Comparison of ENCODE assay signal across 8 mouse cellular contexts in genomic region chr11:100528375-100529165, GRCm38 (mm10). TPM values are rescaled to one million over a fixed set of nuclear protein-coding genes. Genes with fewer than 3 reads are reported as not detected.
DNase-seq lines count a peak whose midpoint lies in the region; ATAC-seq and TF ChIP-seq lines count a peak whose summit lies in the region.

No protein-coding gene starts in this region.

- H3K27ac ChIP-seq in lung, postnatal 0 days (ENCODE audit: low read length), result peak overlapping the region; percentile 71
- H3K27ac ChIP-seq in limb, embryonic 10.5 days, result peak overlapping the region; percentile 97
- peak overlapping the region; percentile 48 for H3K27ac ChIP-seq in small intestine, adult 2 months (ENCODE audit: insufficient read depth, low read depth, low read length)

- no peaks in the 10 kb centered on the region for H3K9me3 ChIP-seq in lung, postnatal 0 days (ENCODE audit: low read length)
- no peaks in the 10 kb centered on the region for H3K9me3 ChIP-seq in limb, embryonic 10.5 days (replicated peaks)

- no peaks in the 10 kb centered on the region; the same call in 1 of the 2 replicates for H3K4me1 ChIP-seq in lung, postnatal 0 days (ENCODE audit: insufficient read depth, low read depth, low read length)
- peaks cover 38% of the 10 kb centered on the region for H3K4me1 ChIP-seq in limb, embryonic 10.5 days
- H3K4me1 ChIP-seq in small intestine, adult 2 months (ENCODE audit: control insufficient read depth, insufficient read depth, insufficient read length, low read length), result peaks cover 12% of the 10 kb centered on the region

- TF ChIP-seq CTCF in lung, postnatal 0 days (IDR thresholded peaks at IDR 0.05), result no peak
- no peak for TF ChIP-seq CTCF in small intestine, adult 2 months (IDR thresholded peaks at IDR 0.05; ENCODE audit: extremely low read depth, insufficient read length, insufficient replicate concordance, low read depth, low read length)

- H3K9ac ChIP-seq in lung, postnatal 0 days (replicated peaks; ENCODE audit: low read depth), result no peak overlapping the region

- H3K4me3 ChIP-seq in lung, postnatal 0 days (ENCODE audit: low read depth, low read length), result peak overlapping the region; percentile 89
- peak overlapping the region; percentile 82 for H3K4me3 ChIP-seq in limb, embryonic 10.5 days
- peak overlapping the region; percentile 70 for H3K4me3 ChIP-seq in small intestine, adult 2 months (ENCODE audit: low read depth, low read length)

- no peaks in the 10 kb centered on the region for H3K27me3 ChIP-seq in lung, postnatal 0 days (replicated peaks; ENCODE audit: insufficient read depth, low read length)
- H3K27me3 ChIP-seq in limb, embryonic 10.5 days (ENCODE audit: low read depth, poor library complexity, severe bottlenecking), result no peaks in the 10 kb centered on the region
- no peaks in the 10 kb centered on the region for H3K27me3 ChIP-seq in small intestine, adult 2 months (ENCODE audit: control insufficient read depth, insufficient read depth, low read length)

- WGBS in lung, postnatal 0 days, result 24% methylated on average over 19 of the region's 19 CpGs
- 21% methylated on average over 19 of the region's 19 CpGs for WGBS in limb, embryonic 10.5 days
- WGBS in small intestine, adult 2 months, result 23% methylated on average over 19 of the region's 19 CpGs

- no peak for TF ChIP-seq POLR2A in small intestine, adult 2 months (IDR thresholded peaks at IDR 0.05; ENCODE audit: low read depth, low read length)

- intact Hi-C loops in gastrocnemius, postnatal 14 days (cut with DNase I; ENCODE audit: low total_unique reads), result no loop called here

- TF ChIP-seq EP300 in lung, postnatal 0 days (IDR thresholded peaks at IDR 0.05), result no peak

- H3K4me2 ChIP-seq in lung, postnatal 0 days (replicated peaks; ENCODE audit: low read depth, low read length), result peak overlapping the region; percentile 71

- peak; percentile 53 to 66 for DNase-seq in adrenal gland, adult (ENCODE audit: inconsistent age in 2 of 2, low spot score in 1 of 2)
- DNase-seq in adrenal gland, adult 18-20 months (ENCODE audit: low spot score in 2 of 2), result no peak
- DNase-seq in lung, postnatal 0 days (ENCODE audit: low spot score), result no peak
- no peak for DNase-seq in lung, postnatal 14 days
- DNase-seq in limb, embryonic 10.5 days (ENCODE audit: low spot score), result no peak
- no peak for DNase-seq in gastrocnemius, postnatal 14 days
- no peak for DNase-seq in kidney, adult 11 months

- no peak for ATAC-seq in lung, postnatal 0 days

- 0 out of 2 replicates have a peak, but pooled peaks cover 1% of the 10 kb centered on the region for H3K36me3 ChIP-seq in lung, postnatal 0 days (ENCODE audit: insufficient read depth, low read length)
- H3K36me3 ChIP-seq in limb, embryonic 10.5 days, result peaks cover 20% of the 10 kb centered on the region
- peaks cover 2% of the 10 kb centered on the region for H3K36me3 ChIP-seq in small intestine, adult 2 months (ENCODE audit: control insufficient read depth, insufficient read depth, low read length)

RNA-seq across cellular contexts. Expression of gene Acly, which starts 0.8 kb away (rescaled TPM):
- 1,000 to 10,000 TPM; 1,875 to 2,782 TPM for total RNA-seq in adrenal gland, adult 18-20 months (2021)
- polyA plus RNA-seq in lung, postnatal 0 days (2015; fragmentation: Nextera tagmentation; extraction: Ambion mirVana), result 85.7 and 92.9 TPM in 2 replicates
- polyA plus RNA-seq in limb, embryonic 10.5 days (2016; fragmentation: Nextera tagmentation; extraction: Ambion mirVana), result 260 and 263 TPM in 2 replicates
- polyA plus RNA-seq in small intestine, adult 2 months (2012; rRNA removed), result 14.0 and 21.7 TPM in 2 replicates
- total RNA-seq in gastrocnemius, postnatal 14 days (2021), result 10 to 100 TPM; 16.4 to 19.9 TPM

RNA-seq across cellular contexts. Expression of gene Ttc25, which starts 16.8 kb away (rescaled TPM):
- 10 to 100 TPM in 1 of 2 experiments, 1 to 10 TPM in 1; 8.8 to 18.8 TPM for total RNA-seq in adrenal gland, adult 18-20 months (2021)
- 3.5 and 4.9 TPM in 2 replicates for polyA plus RNA-seq in lung, postnatal 0 days (2015; fragmentation: Nextera tagmentation; extraction: Ambion mirVana)
- 1.1 and 1.2 TPM in 2 replicates for polyA plus RNA-seq in limb, embryonic 10.5 days (2016; fragmentation: Nextera tagmentation; extraction: Ambion mirVana)
- 0.01 and 0.09 TPM in 2 replicates for polyA plus RNA-seq in small intestine, adult 2 months (2012; rRNA removed)
- under 1 TPM; 0.14 to 0.16 TPM for total RNA-seq in gastrocnemius, postnatal 14 days (2021)

RNA-seq across cellular contexts. Expression of gene Cnp, which starts 46.1 kb away (rescaled TPM):
- total RNA-seq in adrenal gland, adult 18-20 months (2021), result 10 to 100 TPM; 33.2 to 40.6 TPM
- polyA plus RNA-seq in lung, postnatal 0 days (2015; fragmentation: Nextera tagmentation; extraction: Ambion mirVana), result 31.4 and 33.8 TPM in 2 replicates
- polyA plus RNA-seq in limb, embryonic 10.5 days (2016; fragmentation: Nextera tagmentation; extraction: Ambion mirVana), result 13.1 and 23.0 TPM in 2 replicates
- polyA plus RNA-seq in small intestine, adult 2 months (2012; rRNA removed), result 12.1 and 19.4 TPM in 2 replicates
- total RNA-seq in gastrocnemius, postnatal 14 days (2021), result 10 to 100 TPM; 10.7 to 32.2 TPM

RNA-seq across cellular contexts. Expression of gene Klhl11, which starts 56.0 kb away (rescaled TPM):
- 10 to 100 TPM; 51.5 to 58.3 TPM for total RNA-seq in adrenal gland, adult 18-20 months (2021)
- polyA plus RNA-seq in lung, postnatal 0 days (2015; fragmentation: Nextera tagmentation; extraction: Ambion mirVana), result 3.6 and 4.1 TPM in 2 replicates
- polyA plus RNA-seq in limb, embryonic 10.5 days (2016; fragmentation: Nextera tagmentation; extraction: Ambion mirVana), result 7.9 and 10.4 TPM in 2 replicates
- polyA plus RNA-seq in small intestine, adult 2 months (2012; rRNA removed), result 1.7 TPM in 2 replicates
- 1 to 10 TPM; 6.5 to 6.9 TPM for total RNA-seq in gastrocnemius, postnatal 14 days (2021)

Comparison
In these comparisons a context has a peak if more than half of its experiments do, and no peak if none do; other contexts are left out.
1. DNase-seq: peak in adrenal gland, adult (2 of 2); none in adrenal gland, adult 18-20 months (0 of 2), lung, postnatal 0 days (single experiment), lung, postnatal 14 days (single experiment), limb, embryonic 10.5 days (single experiment), gastrocnemius, postnatal 14 days (single experiment) and kidney, adult 11 months (single experiment).
2. Peak in every context shown above with its lines, with median percentiles within 50 percentile points of each other: H3K27ac ChIP-seq and H3K4me3 ChIP-seq.